Mouse (Mus musculus) liver, embryonic 14.5 days (tissue): Measurements from ENCODE around the gene Muc2.

ENCODE experiments used
- CTCF ChIP-seq: IDR thresholded peaks from 2 replicates; pipeline ENCODE4 v1.5.1; 2016; ENCODE audit warnings: antibody characterized with exemption, low read depth, control low read depth
- EP300 ChIP-seq: IDR thresholded peaks from 2 replicates; pipeline ENCODE4 v1.6.1; 2016; ENCODE audit warnings: antibody characterized with exemption, low read depth

DNA sequence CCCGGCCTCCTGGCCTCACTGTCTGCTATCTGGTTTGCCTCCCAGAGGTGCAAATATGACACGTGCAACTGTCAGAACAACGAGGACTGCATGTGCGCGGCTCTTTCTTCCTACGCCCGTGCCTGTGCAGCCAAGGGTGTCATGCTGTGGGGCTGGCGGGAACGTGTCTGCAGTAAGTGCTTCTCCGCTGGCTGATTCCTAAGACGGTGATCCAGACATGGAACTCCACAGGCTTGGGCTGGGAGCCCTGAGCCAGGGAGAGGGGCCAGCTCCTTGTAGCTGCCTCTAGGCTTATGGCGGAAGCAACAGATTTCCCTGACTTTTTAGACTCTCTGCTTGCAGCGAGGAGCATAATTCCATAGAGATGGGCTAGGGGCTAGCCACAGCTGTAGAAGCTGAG lies 6.4 kb downstream of the Muc2 start:
- TF ChIP-seq EP300, result no peak
- TF ChIP-seq CTCF, result no peak
